Comparison of ENCODE assay signal across 8 mouse cellular contexts in the genomic region with DNA sequence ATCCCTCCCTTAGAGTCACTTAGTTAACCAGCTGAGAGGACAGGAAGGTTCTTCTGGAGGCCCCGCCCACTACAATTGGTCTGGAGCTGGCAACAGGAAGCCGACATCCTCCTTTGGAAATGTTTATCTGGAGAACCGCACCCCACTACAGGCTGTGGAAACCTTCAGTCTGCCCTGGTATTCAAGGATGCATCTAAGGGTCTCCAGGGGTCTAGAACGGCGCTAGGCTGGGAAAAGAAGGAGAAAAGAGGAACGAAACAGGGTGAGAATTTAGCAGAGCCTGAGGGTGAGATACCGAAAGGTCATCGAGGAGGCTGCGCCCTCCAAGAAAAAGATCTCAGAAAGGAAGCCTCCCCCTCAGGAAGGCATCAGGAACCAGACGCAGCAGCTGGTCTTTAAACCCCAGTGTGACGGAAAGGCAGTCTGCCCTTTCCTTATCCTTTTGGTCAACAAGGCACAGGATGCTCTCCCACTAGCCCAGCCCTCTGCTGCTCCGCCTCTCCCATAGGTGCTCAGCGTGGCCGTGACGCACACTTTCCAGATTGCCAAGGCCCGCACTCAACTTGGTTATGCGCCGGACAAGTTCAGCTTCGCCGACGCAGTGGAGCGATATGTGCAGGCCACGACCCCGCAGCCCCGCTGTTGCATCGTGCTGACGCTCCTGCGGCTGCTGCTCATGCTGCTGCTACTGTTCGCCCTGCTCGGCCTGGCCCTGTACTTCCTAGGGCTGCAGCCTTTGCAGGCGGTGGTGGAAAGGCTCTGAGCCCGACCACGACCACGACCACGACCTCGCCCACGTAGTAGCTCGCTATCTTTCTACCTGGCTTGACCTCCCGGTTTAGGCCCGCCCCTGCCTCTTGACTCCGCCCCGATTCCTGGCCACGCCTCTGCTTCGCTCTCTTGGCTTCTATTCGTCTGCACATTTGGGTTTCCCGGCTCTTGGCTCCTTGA. TPM values are rescaled to one million over a fixed set of nuclear protein-coding genes. Genes with fewer than 3 reads are reported as not detected.
DNase-seq lines count a peak whose midpoint lies in the region; ATAC-seq and TF ChIP-seq lines count a peak whose summit lies in the region.

No protein-coding gene starts in this region.

- peak overlapping the region; percentile 42 for H3K4me3 ChIP-seq in forebrain, postnatal 0 days (ENCODE audit: low read depth, low read length)
- H3K4me3 ChIP-seq in hindbrain, embryonic 11.5 days (ENCODE audit: low read depth, low read length), result peak overlapping the region; percentile 50
- H3K4me3 ChIP-seq in megakaryocyte, embryonic 14.5 days (replicated peaks), result peak overlapping the region; percentile 97

- H3K9me3 ChIP-seq in forebrain, postnatal 0 days (ENCODE audit: low read length), result no peaks in the 10 kb centered on the region
- no peaks in the 10 kb centered on the region for H3K9me3 ChIP-seq in hindbrain, embryonic 11.5 days (ENCODE audit: control insufficient read depth, low read length)
- H3K9me3 ChIP-seq in megakaryocyte, embryonic 14.5 days, result no peaks in the 10 kb centered on the region

- TF ChIP-seq CTCF in forebrain, postnatal 0 days (IDR thresholded peaks at IDR 0.05; ENCODE audit: low read depth), result no peak

- DNase-seq in MN1 (ENCODE audit: low spot score) (peak; percentile 72), adipocyte (ENCODE audit: low spot score) (no peak)
- peak; percentile 84 to 87 for DNase-seq in cerebellum, adult 18-20 months
- peak; percentile 54 for DNase-seq in forebrain, postnatal 0 days
- DNase-seq in hindbrain, embryonic 11.5 days (ENCODE audit: low spot score), result peak; percentile 67
- DNase-seq in left cerebral cortex, adult 8-10 months (ENCODE audit: low spot score in 2 of 2), result peak; percentile 40 to 45
- peak; percentile 64 for DNase-seq in right cerebral cortex, postnatal 25 days

- H3K4me2 ChIP-seq in forebrain, postnatal 0 days (ENCODE audit: low read depth), result peak overlapping the region; percentile 76
- H3K4me2 ChIP-seq in hindbrain, embryonic 11.5 days (replicated peaks; ENCODE audit: low read depth, low read length), result peak overlapping the region; percentile 97

- no peaks in the 10 kb centered on the region for H3K4me1 ChIP-seq in forebrain, postnatal 0 days (ENCODE audit: insufficient read depth)
- peaks cover 3% of the 10 kb centered on the region; the same call in 1 of the 2 replicates for H3K4me1 ChIP-seq in hindbrain, embryonic 11.5 days (replicated peaks; ENCODE audit: control insufficient read depth, insufficient read depth, low read length)
- peaks cover 56% of the 10 kb centered on the region for H3K4me1 ChIP-seq in megakaryocyte, embryonic 14.5 days

- peaks cover 8% of the 10 kb centered on the region; the same call in 1 of the 2 replicates for H3K27me3 ChIP-seq in forebrain, postnatal 0 days (ENCODE audit: insufficient read depth, low read length)
- H3K27me3 ChIP-seq in hindbrain, embryonic 11.5 days (ENCODE audit: control insufficient read depth, insufficient read depth, low read length), result peaks cover 11% of the 10 kb centered on the region
- H3K27me3 ChIP-seq in megakaryocyte, embryonic 14.5 days (replicated peaks), result peaks cover 3% of the 10 kb centered on the region

- WGBS in forebrain, postnatal 0 days, result 4% methylated on average over 46 of the region's 46 CpGs
- 2% methylated on average over 46 of the region's 46 CpGs for WGBS in hindbrain, embryonic 11.5 days

- H3K36me3 ChIP-seq in forebrain, postnatal 0 days (ENCODE audit: insufficient read depth), result no peaks in the 10 kb centered on the region
- H3K36me3 ChIP-seq in hindbrain, embryonic 11.5 days (ENCODE audit: control insufficient read depth, insufficient read depth, low read length), result no peaks in the 10 kb centered on the region
- no peaks in the 10 kb centered on the region for H3K36me3 ChIP-seq in megakaryocyte, embryonic 14.5 days (replicated peaks; ENCODE audit: low read length)

- peak overlapping the region; percentile 66 for H3K9ac ChIP-seq in forebrain, postnatal 0 days
- H3K9ac ChIP-seq in hindbrain, embryonic 11.5 days (ENCODE audit: low read depth, low read length), result peak overlapping the region; percentile 50

- peak; percentile 5 for ATAC-seq in forebrain, postnatal 0 days
- ATAC-seq in hindbrain, embryonic 11.5 days (ENCODE audit: low FRiP score), result peak; percentile 9; the same call in 1 of the 2 replicates

- H3K27ac ChIP-seq in forebrain, postnatal 0 days (ENCODE audit: low read depth, low read length), result peak overlapping the region; percentile 41
- no peak overlapping the region for H3K27ac ChIP-seq in hindbrain, embryonic 11.5 days (ENCODE audit: low read depth, low read length)

RNA-seq across cellular contexts. Expression of a gene that starts 11.9 kb away (rescaled TPM):
- total RNA-seq in forebrain, postnatal 0 days (2014; rRNA removed), result 53.8 and 56.4 TPM in 2 replicates
- polyA plus RNA-seq in forebrain, postnatal 0 days (2015; fragmentation: Nextera tagmentation; extraction: Ambion mirVana), result 31.6 and 35.4 TPM in 2 replicates
- 8.5 and 10.2 TPM in 2 replicates for polyA plus RNA-seq in hindbrain, embryonic 11.5 days (2014; fragmentation: Nextera tagmentation; extraction: Ambion mirVana)
- total RNA-seq in left cerebral cortex, adult 8-10 months (2022), result 10 to 100 TPM; 28.3 to 36.3 (median 35.3) TPM
- polyA plus RNA-seq in megakaryocyte, embryonic 14.5 days (2012; ENCODE audit: insufficient read depth, low replicate concordance), result 5.4 and 42.9 TPM in 2 replicates

RNA-seq across cellular contexts. Expression of a gene that starts 18.5 kb away (rescaled TPM):
- not detected in 2 replicates for total RNA-seq in forebrain, postnatal 0 days (2014; rRNA removed)
- 0.16 TPM in 1 of 2 replicates, not detected in the other for polyA plus RNA-seq in forebrain, postnatal 0 days (2015; fragmentation: Nextera tagmentation; extraction: Ambion mirVana)
- polyA plus RNA-seq in hindbrain, embryonic 11.5 days (2014; fragmentation: Nextera tagmentation; extraction: Ambion mirVana), result not detected in 2 replicates
- under 1 TPM in 1 of 4 experiments, not detected in 3; 0.30 TPM for total RNA-seq in left cerebral cortex, adult 8-10 months (2022)
- not detected in 2 replicates for polyA plus RNA-seq in megakaryocyte, embryonic 14.5 days (2012; ENCODE audit: insufficient read depth, low replicate concordance)

Comparison
In these comparisons a context has a peak if more than half of its experiments do, and no peak if none do; other contexts are left out.
1. H3K4me3 ChIP-seq: peak in every context shown above with its lines; median percentile 97 in megakaryocyte, embryonic 14.5 days; 50 in hindbrain, embryonic 11.5 days; 42 in forebrain, postnatal 0 days.